Mouse (Mus musculus): ENCODE measurements around the gene Mipep.

The Mipep gene

GRCm38 (mm10) chr14:60784427-60785315 is at the start of gene Mipep:
Gene Mipep, plus strand, starts transcription at chr14:60784573.
- DNase-seq (ENCODE audit: inconsistent ontology term): peak; percentile 91

DNA sequence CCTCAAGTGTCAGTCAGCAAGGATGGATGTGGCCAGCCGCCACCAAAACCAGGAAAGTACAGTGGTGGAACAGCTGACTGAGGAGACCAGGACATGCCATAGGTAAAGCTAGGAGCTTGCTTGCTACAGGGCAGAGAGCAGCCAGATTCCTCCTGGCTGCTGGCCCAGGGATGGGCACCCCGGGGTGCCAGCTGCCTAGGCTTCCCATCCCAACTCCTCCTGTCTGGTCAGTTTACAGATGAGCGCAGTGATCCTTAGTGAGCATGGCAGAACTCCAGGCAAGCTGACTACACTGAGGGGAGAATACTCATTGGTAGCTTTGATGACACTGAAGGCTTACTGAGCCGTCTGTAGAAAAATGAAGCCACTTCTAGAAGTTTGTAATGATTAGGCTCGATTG is 49.2 kb upstream of the Mipep start:
- peak; percentile 90 for DNase-seq (ENCODE audit: inconsistent ontology term)

GRCm38 (mm10) chr14:60735848-60736547 is 48.4 kb upstream of the Mipep start:
- no peak for DNase-seq (ENCODE audit: inconsistent ontology term)

GRCm38 (mm10) chr14:60736591-60737192 is 47.7 kb upstream of the Mipep start:
- DNase-seq (ENCODE audit: inconsistent ontology term): peak; percentile 73

GRCm38 (mm10) chr14:60737202-60737611 is 47.2 kb upstream of the Mipep start:
- DNase-seq (ENCODE audit: inconsistent ontology term): no peak

GRCm38 (mm10) chr14:60738434-60738938 is 45.9 kb upstream of the Mipep start:
- DNase-seq (ENCODE audit: inconsistent ontology term): no peak

DNA sequence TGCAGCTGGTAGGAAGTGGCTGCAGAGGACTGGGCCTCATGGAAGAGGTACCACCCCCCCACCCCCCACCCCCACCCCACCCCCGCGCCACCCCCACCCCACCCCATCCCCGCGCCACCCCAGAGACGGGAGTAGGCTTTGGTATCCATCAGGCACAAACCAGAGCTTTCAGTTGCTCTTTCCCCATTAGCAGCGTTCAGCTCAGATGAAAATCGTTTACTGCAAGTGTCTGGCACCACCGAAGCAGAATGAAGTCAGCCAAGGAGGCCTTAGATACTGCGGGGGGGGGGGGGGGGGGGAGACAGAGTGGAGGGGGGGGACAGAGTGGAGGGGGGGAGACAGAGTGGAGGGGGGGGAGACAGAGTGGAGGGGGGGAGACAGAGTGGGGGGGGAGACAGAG is 45.2 kb upstream of the Mipep start:
- no peak for DNase-seq (ENCODE audit: inconsistent ontology term)

DNA sequence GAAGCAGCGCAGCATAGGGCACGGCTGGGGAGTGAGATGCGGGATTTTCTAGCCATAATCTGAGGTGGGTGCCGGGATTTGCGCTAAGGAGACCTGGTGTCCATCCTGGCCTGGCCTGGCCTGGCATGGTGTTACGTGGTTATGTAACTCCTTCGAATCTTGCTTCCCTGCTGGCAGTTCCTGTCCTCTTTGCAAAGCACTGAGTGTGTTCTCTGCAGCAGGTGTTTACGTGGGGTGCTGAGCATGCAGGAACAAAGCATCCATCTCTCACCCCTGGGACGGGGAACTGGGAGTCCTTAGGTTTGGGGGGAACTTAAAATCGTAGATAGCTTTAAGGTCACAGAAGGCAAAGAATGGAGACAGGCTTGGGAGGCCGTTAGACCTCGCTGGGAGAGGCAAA is 44.8 kb upstream of the Mipep start:
- DNase-seq (ENCODE audit: inconsistent ontology term): no peak

- no peak for DNase-seq (ENCODE audit: inconsistent ontology term)
Measured at GRCm38 (mm10) chr14:60740507-60740906, 43.9 kb upstream of the Mipep start.

DNA sequence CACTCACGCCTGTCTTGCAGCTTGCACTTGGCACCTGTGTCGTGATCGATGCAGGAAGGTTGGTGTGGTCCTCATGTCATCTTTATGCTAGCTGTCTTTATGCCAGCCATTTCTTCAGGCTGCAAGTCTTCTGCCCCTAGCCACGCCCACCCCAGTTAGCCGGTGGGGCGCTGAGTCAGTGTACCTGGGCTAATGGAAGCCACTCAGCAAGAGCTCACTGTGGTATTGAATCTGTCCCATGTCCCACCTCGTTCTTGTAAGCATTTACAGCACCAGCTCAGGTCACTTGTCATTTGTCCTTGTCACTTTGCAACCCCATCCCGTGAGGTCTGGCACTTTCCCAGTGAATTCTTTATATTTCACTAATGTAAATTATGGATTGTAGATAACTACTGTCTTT is 43.3 kb upstream of the Mipep start:
- no peak for DNase-seq (ENCODE audit: inconsistent ontology term)

DNA sequence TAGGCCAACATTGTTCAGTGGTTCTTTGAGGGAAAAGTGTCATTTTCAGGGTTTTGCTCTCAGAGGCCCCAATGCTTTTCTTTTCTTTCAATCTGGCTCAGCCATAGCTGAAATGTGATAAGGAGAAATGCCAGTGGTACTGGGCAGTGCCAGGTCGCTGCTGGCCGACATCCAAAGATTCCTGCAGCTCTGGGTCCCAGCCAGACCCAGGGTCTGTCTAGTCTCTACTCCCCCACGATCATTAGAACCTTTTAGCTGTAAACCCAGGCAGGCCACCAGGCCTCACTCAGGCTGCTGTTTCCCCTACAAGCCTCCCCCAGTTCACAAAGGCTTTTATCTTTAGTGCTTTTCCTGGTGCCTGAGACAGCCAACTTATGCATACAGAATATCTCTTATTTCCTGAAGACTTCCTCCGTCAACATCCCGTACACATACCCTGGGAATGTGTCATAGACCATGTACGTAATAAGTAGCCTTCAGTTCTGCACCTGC is 42.8 kb upstream of the Mipep start:
- peak; percentile 88 for DNase-seq (ENCODE audit: inconsistent ontology term)

- no peak for DNase-seq (ENCODE audit: inconsistent ontology term)
Measured at GRCm38 (mm10) chr14:60743681-60744080, 40.7 kb upstream of the Mipep start.

DNA sequence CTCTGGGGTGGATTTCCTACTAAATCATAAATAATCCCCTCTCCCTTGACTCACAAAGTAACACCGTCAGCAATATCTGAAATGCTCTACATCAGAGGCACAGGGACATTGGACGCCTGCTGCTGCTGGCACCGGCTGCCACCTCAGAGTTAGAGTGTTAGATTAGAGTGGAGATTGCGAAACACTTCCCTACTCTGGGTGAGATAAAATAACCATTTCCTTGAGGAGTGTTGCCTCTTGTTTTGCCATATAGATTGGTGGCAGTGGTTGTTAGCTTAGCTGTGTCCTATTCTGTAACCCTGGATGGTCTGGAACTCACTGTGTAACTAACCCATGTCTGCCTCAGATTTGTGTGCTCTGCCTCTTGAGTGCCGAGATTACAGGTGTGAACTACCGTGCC is 39.2 kb upstream of the Mipep start:
- no peak for DNase-seq (ENCODE audit: inconsistent ontology term)

DNA sequence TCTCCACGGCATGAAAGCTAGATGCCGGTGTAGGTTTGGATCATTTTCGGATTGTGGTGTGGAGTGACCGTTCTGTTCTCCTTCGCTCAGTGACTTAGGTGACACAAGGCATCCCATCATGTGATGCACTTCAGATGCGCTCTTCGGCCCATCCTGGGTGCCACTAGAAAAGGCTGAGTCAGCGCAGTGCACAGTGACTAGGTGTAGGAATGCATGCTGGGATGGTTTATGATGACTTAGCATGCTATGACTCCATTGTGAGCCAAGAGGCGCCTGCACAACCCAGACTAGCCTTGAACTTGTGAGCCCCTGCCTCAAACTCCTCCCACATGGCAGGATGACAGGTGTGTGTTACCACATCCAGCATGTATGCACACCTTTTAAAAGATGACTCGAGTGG is 38.2 kb upstream of the Mipep start:
- DNase-seq (ENCODE audit: inconsistent ontology term): no peak

- no peak for DNase-seq (ENCODE audit: inconsistent ontology term)
Measured at GRCm38 (mm10) chr14:60747154-60747870, 37.1 kb upstream of the Mipep start.

DNA sequence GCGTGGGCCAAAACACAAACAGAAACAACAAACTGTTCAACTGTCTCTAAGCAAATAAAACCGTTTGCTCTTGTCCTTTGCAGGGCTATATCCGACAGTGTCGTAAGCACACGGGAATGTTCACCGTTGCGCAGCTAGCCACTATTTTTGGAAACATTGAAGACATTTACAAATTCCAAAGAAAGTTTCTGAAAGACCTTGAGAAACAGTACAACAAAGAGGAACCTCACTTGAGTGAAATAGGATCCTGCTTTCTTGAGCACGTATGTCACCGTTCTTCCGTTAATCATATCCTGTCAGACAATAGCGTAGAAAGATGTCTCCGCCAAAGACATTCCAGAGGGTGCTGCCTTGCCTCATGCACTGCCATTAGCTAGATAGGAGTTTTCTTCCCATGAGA is 34.5 kb upstream of the Mipep start:
- DNase-seq (ENCODE audit: inconsistent ontology term): no peak

DNA sequence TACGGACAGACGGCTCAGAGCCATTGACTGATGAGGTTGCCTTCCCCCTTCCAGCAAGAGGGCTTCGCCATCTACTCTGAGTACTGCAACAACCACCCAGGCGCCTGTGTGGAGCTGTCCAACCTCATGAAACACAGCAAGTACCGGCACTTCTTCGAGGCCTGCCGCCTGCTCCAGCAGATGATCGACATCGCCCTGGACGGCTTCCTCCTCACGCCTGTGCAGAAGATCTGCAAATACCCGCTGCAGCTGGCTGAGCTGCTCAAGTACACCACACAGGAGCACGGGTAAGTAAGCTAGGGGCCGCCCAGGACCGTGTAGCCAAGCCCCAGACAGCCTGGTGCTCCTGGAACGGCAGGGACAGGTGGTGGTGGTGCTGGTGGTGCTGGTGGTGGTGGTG is 32.8 kb upstream of the Mipep start:
- no peak for DNase-seq (ENCODE audit: inconsistent ontology term)

DNA sequence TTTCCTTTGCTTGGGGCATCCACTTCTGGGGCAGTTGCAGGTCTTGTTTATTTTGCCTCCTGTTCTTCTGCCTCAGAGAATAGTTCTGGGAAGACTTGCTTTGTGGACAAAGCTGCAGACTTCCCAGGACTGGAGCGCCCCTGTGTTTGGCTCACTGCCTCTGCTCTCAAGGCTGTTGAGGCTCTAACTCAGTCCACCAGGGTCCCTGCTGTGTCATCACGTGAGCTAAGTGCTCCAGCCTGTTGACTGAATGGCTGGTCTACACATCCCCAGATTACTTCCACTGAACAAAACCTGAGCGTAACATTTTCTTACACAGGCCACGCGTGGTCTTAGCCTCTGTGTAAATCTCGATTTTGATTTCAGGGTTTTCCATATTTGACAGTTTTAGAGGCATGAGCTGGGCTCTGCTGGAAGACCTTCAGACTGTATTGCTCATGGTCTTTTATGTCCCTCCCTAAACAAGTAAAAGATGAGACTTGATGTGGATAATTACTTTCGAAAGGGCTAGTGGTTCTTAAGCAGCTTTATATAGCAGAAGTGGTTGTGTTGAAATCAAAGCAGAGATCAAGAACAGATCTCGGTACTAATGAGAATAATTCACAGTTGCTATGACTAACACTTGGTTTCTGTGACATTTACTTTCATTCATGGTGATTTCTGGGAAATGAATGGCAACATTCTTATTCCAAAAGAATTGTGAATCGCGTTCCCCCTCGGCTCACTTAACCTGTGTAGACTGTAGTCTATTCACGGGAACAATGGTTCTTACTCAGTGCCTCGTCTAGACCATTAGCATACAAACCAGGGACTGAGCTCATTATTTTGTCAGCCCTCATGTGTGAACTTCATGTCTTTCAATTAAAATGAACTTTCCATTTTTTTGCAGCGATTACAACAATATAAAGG is 31.2 kb upstream of the Mipep start:
- DNase-seq (ENCODE audit: inconsistent ontology term): peak; percentile 93

DNA sequence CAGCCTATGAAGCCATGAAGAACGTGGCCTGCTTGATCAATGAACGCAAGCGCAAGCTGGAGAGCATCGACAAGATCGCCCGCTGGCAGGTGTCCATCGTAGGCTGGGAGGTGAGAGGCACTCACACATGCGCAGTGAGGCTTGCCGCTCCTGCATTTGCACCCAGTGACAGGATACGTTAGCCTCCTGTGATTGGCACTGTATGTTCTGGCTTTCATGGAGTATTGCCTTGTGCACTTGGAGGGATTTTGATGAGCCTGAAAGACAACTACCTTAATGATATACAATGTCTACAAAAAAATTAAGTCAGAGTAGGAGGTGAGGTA is 30.6 kb upstream of the Mipep start:
- no peak for DNase-seq (ENCODE audit: inconsistent ontology term)

DNA sequence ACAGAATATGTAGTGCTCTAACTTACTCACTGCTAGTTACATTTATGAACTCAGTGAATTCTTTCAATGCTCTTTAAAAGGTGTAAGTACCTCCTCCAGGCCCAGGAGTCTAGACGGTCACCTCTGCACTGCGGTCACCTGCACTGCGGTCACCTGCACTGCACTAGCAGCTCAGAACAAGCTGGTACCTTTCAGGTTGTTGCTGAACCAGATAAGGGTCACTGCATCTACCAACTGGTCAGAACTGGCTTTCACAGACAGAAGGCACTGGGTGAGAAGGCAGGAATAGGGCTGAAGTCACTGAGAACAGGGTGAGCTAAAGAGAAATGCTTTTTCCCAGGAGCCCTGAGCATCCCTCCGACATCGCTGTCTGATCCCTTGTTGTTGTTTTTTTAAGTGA is 29.7 kb upstream of the Mipep start:
- no peak for DNase-seq (ENCODE audit: inconsistent ontology term)

GRCm38 (mm10) chr14:60756271-60756670 is 28.1 kb upstream of the Mipep start:
- no peak for DNase-seq (ENCODE audit: inconsistent ontology term)

All from Muller cell, postnatal 12 days (primary cell).